ENCODE assay signal across 22 mouse cellular contexts in the genomic region with DNA sequence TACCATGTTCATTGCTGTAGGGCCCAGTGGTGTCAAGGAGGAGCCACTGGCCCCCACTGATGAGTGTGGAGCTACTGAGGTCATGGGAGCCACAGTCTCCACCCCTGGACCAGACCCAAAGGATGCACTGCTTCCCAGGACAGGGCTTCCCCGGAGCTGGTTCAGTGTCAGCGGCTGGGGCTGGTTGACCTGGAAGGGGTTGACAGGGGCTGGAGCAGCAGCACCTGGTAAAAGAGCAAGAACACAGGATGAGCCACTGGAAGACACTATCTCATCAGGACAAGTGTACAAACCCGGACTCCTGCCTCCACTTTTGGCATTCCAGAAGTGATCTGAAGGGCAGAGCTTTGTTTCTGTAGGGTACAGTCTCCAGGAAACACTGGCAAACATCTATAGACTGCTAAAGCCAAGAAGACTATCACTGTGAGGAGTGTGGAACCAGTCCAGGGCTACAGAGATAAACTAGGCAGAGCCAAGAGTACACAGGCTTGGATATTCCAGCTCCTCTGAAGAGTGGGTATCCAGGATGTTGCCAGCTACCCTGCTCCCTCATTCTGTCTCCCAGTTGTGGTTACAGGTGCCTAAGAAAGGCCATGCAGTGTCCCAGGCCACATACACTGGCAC. TPM values are rescaled to one million over a fixed set of nuclear protein-coding genes. Genes with fewer than 3 reads are reported as not detected.
A peak's percentile ranks its signal among the peaks of the same experiment; 100 is the strongest.
DNase-seq lines count a peak whose midpoint lies in the region; ATAC-seq and TF ChIP-seq lines count a peak whose summit lies in the region.
"Had no signal": no experiment of that assay in that cellular context is flagged by ENCODE, and none has a peak within 500 bp of the region (broad histone marks: within the 10 kb centered on the region; RNA-seq: fewer than 3 reads in every experiment).

No protein-coding gene starts in this region.

- no peak for ATAC-seq in heart, embryonic 13.5 days (ENCODE audit: extremely low read depth, insufficient number of reproducible peaks, low FRiP score, low TSS enrichment)
- ATAC-seq: CD4-positive, CD25-positive, alpha-beta regulatory T cell, adult 4 months; forebrain, embryonic 16.5 days; intestine, embryonic 15.5 days had no signal

- no peaks in the 10 kb centered on the region for H3K9me3 ChIP-seq in heart, embryonic 13.5 days
- H3K9me3 ChIP-seq: embryonic facial prominence, embryonic 13.5 days; forebrain, embryonic 12.5 days; G1E; hindbrain, embryonic 13.5 days; intestine, embryonic 15.5 days had no signal

- peak; percentile 30 for DNase-seq in cerebellum, adult 9-11 months
- no peak for DNase-seq in cerebellum, postnatal 14 days
- DNase-seq in layer of hippocampus, adult 2 months (ENCODE audit: low spot score in 2 of 2), result no peak
- DNase-seq in layer of hippocampus, adult 9-10 months (ENCODE audit: low spot score), result no peak
- DNase-seq in frontal cortex, postnatal 25 days (ENCODE audit: low spot score in 2 of 2), result no peak
- DNase-seq in urinary bladder, adult 2 months (ENCODE audit: low spot score), result no peak
- DNase-seq: adrenal gland, adult 8-10 months; adrenal gland, postnatal 36 days; B cell, adult 2 months; cerebellum, adult 2 months; cerebellum, postnatal 25 days; gastrocnemius, postnatal 36 days; kidney, adult 18-20 months had no signal

- H3K4me2 ChIP-seq in heart, embryonic 13.5 days, result no peak overlapping the region
- H3K4me2 ChIP-seq: embryonic facial prominence, embryonic 13.5 days; forebrain, embryonic 12.5 days; hindbrain, embryonic 13.5 days; intestine, embryonic 15.5 days had no signal

- peaks cover 77% of the 10 kb centered on the region for H3K36me3 ChIP-seq in heart, embryonic 13.5 days

- TF ChIP-seq CTCF in layer of hippocampus, adult 2 months (conservative IDR thresholded peaks at IDR 0.05), result no peak

- WGBS in heart, embryonic 13.5 days, result 85% methylated on average over 3 of the region's 3 CpGs

- no peak overlapping the region for H3K9ac ChIP-seq in heart, embryonic 13.5 days
- H3K9ac ChIP-seq: embryonic facial prominence, embryonic 13.5 days; forebrain, embryonic 12.5 days; hindbrain, embryonic 13.5 days; intestine, embryonic 15.5 days had no signal

- H3K4me3 ChIP-seq in layer of hippocampus, adult 2 months, result no peak overlapping the region
- H3K4me3 ChIP-seq in heart, embryonic 13.5 days, result no peak overlapping the region
- H3K4me3 ChIP-seq: embryonic facial prominence, embryonic 13.5 days; forebrain, embryonic 12.5 days; hindbrain, embryonic 13.5 days; intestine, embryonic 15.5 days had no signal

- peaks cover 23% of the 10 kb centered on the region for H3K4me1 ChIP-seq in heart, embryonic 13.5 days
- H3K4me1 ChIP-seq: embryonic facial prominence, embryonic 13.5 days; forebrain, embryonic 12.5 days; hindbrain, embryonic 13.5 days; intestine, embryonic 15.5 days had no signal

- H3K27me3 ChIP-seq in heart, embryonic 13.5 days (replicated peaks), result no peaks in the 10 kb centered on the region
- H3K27me3 ChIP-seq: embryonic facial prominence, embryonic 13.5 days; forebrain, embryonic 12.5 days; hindbrain, embryonic 13.5 days; intestine, embryonic 15.5 days had no signal

- H3K27ac ChIP-seq in layer of hippocampus, adult 2 months, result peak overlapping the region; percentile 47
- peak overlapping the region; percentile 28; the same call in 1 of the 2 replicates for H3K27ac ChIP-seq in heart, embryonic 13.5 days (replicated peaks)
- H3K27ac ChIP-seq: embryonic facial prominence, embryonic 13.5 days; forebrain, embryonic 12.5 days; hindbrain, embryonic 13.5 days; intestine, embryonic 15.5 days had no signal

RNA-seq across cellular contexts. Expression of a gene that starts 14.7 kb away (rescaled TPM):
- 10 to 100 TPM; 47.4 to 47.9 TPM for total RNA-seq in layer of hippocampus, adult 2 months (2021)
- polyA plus RNA-seq in heart, embryonic 13.5 days (2015; fragmentation: Nextera tagmentation; extraction: Ambion mirVana), result 13.6 and 14.2 TPM in 2 replicates
- 25.2 and 29.8 TPM in 2 replicates for polyA plus RNA-seq in urinary bladder, adult 2 months (2012; rRNA removed)

RNA-seq across cellular contexts. Expression of a gene that starts 25.4 kb away (rescaled TPM):
- 10 to 100 TPM; 26.2 to 28.5 TPM for total RNA-seq in layer of hippocampus, adult 2 months (2021)
- polyA plus RNA-seq in heart, embryonic 13.5 days (2015; fragmentation: Nextera tagmentation; extraction: Ambion mirVana), result 28.8 and 29.6 TPM in 2 replicates
- 23.7 and 26.3 TPM in 2 replicates for polyA plus RNA-seq in urinary bladder, adult 2 months (2012; rRNA removed)

RNA-seq across cellular contexts. Expression of a gene that starts 34.4 kb away (rescaled TPM):
- 1 to 10 TPM; 4.8 to 5.0 TPM for total RNA-seq in layer of hippocampus, adult 2 months (2021)
- 114 and 126 TPM in 2 replicates for polyA plus RNA-seq in heart, embryonic 13.5 days (2015; fragmentation: Nextera tagmentation; extraction: Ambion mirVana)
- 196 and 207 TPM in 2 replicates for polyA plus RNA-seq in urinary bladder, adult 2 months (2012; rRNA removed)
- total RNA-seq: hematopoietic stem cell, adult 5-6 weeks had no signal
- polyA plus RNA-seq: CD4-positive, CD25-positive, alpha-beta regulatory T cell, adult 4 months; G1E had no signal

RNA-seq across cellular contexts. Expression of a gene that starts 59.9 kb away (rescaled TPM):
- 100 to 1,000 TPM; 162 to 170 TPM for total RNA-seq in layer of hippocampus, adult 2 months (2021)
- 19.8 and 20.5 TPM in 2 replicates for polyA plus RNA-seq in heart, embryonic 13.5 days (2015; fragmentation: Nextera tagmentation; extraction: Ambion mirVana)
- 46.0 and 48.3 TPM in 2 replicates for polyA plus RNA-seq in urinary bladder, adult 2 months (2012; rRNA removed)
- total RNA-seq: hematopoietic stem cell, adult 5-6 weeks had no signal
